Mouse (Mus musculus) inflammation-experienced regulatory T-cells (primary cell): ENCODE measurements around the gene Aph1c. TPM values are rescaled to one million over a fixed set of nuclear protein-coding genes. Genes with fewer than 3 reads are reported as not detected.

Source experiments
- polyA plus RNA-seq, 2 experiments: library from polyadenylated mRNA; unstranded; fragments of 100-300 nt; shearing (Covaris generic); gene quantifications; one replicate each; pipeline ENCODE4 v1.2.1; 2017

Gene Aph1c
- polyA plus RNA-seq, result under 1 TPM; 0.31 to 0.93 TPM

GRCm38 (mm10) chr9:66834318-66835096, at the start of gene Aph1c:
TSS of gene Aph1c (minus strand) at chr9:66834726.

GRCm38 (mm10) chr9:66796739-66797138, 37.8 kb downstream of the Aph1c start, which contains the start of gene Gm10647:
TSS of gene Gm10647 (plus strand) at chr9:66797039.

GRCm38 (mm10) chr9:66795464-66796324, 38.8 kb downstream of the Aph1c start, which contains the start of gene Aph1b:
TSS of gene Aph1b (minus strand) at chr9:66795490.

Other genes starting within 250 kb of the Aph1c start
- gene Usp3, start 241.6 kb downstream of the Aph1c start, polyA plus RNA-seq, result 100 to 1,000 TPM; 142 to 156 TPM
- gene Car12, start 121.0 kb downstream of the Aph1c start, polyA plus RNA-seq, result 1 to 10 TPM; 6.3 to 8.1 TPM
- gene Aph1b, start 39.2 kb downstream of the Aph1c start, polyA plus RNA-seq, result 1 to 10 TPM in 1 of 2 experiments, under 1 TPM in 1; 0.61 to 3.7 TPM
- gene Gm10647, start 37.7 kb downstream of the Aph1c start, polyA plus RNA-seq, result under 1 TPM in 1 of 2 experiments, not detected in 1; 0.19 TPM
- 100 to 1,000 TPM; 143 to 151 TPM for gene Rab8b, start 85.0 kb upstream of the Aph1c start, polyA plus RNA-seq
- 100 to 1,000 TPM; 111 to 172 TPM for gene Rps27l, start 111.4 kb upstream of the Aph1c start, polyA plus RNA-seq
- gene Lactb, start 140.8 kb upstream of the Aph1c start, polyA plus RNA-seq, result 10 to 100 TPM; 22.3 to 29.6 TPM
- gene Tpm1, start 214.7 kb upstream of the Aph1c start, polyA plus RNA-seq, result 10 to 100 TPM; 38.6 to 54.0 TPM